Mouse (Mus musculus) cerebellum, adult 9-11 months (tissue): ENCODE data around the gene Tnrc6b.
"Not testable (repeated sequence)": the region's sequence is repeated elsewhere in the genome, so short reads cannot be mapped to it uniquely, and the experiment has no call there.

Source experiments
- DNase-seq: peaks from one replicate; pipeline ENCODE4 v3.0.0; 2022

Gene Tnrc6b

DNA sequence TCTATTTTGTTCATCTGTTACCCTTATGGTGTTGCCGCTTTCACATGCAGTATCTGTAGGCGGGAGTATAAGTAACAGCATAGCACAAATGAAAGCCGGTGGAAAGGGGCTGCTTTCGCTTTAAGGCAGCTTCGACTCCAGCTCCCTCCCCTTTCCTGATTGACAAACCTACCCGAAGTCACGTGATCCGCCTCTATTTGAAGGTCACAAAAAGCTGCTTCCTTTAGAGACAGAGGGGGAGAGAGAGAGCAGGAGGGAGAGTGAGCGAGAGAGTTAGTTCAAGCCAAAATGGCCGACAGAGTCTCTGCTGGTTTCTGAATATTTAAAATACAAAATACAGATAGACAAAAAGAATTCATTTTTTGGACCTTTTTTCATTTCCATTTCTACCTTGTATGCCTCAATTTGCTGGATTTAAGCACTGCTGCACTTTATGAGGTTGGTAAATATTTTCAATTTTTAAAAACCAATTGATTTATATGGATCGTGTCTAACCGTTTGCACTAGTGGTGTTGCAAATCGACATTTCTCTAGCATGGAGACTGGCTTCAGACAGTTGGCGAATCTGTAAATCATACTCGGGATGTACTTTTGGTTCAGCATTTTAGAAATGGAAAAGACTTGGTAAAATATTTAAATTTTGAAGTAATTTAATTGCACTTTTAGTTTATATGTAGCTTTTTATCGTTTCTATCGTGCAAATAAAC is 87.4 kb downstream of the Tnrc6b start:
- DNase-seq, result peak; percentile 94

DNA sequence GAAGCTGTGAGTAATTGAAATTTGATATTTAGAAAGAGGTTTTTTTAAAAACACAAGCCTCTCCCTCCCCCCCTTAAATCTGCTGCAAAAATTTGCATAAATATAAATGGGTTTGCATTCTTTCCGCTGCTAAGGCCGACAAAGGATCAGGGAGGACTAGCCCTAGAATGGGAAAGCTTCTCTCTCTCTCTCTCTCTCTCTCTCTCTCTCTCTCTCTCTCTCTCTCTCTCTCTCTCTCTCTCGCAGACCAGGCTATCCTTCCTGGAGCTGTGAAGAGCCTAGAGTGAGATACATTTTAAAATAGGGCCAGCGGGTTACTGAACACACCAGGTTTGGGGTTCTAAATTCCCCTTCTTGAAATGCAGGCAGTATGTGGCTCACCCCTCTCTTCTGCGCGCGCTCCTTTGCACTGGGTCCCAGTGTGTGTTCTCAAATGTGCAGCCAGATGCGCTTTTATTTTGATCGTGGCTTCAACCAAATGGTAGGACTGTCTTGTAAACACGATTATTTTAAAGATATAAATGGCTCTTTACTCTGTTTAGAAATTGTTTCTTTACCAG is 88.0 kb downstream of the Tnrc6b start:
- peak; percentile 44 for DNase-seq

DNA sequence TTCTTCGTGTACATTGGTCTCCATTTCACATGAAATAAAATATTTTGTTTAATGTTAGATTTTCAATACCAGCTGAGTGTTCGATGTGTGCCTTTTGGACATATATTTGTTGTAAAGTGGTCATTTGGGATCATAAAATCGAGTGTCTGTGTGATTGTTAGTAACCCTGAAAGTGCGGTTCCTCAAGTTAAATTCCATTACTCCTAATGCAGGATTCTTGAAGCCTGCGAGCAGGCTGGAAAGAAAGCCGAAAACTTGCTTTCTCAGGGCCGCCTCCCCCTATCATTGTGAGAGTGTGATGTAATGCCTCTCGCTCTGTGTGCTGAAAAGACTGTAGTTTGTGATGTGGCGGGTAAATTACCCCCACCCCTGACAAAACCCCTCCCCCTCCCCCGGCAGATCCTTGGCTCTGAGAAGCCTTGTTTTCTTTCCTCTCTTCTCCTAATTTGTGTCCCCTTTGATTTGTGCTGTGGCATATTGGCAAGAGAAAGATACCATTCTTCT is 88.6 kb downstream of the Tnrc6b start:
- DNase-seq, result peak; percentile 48

DNA sequence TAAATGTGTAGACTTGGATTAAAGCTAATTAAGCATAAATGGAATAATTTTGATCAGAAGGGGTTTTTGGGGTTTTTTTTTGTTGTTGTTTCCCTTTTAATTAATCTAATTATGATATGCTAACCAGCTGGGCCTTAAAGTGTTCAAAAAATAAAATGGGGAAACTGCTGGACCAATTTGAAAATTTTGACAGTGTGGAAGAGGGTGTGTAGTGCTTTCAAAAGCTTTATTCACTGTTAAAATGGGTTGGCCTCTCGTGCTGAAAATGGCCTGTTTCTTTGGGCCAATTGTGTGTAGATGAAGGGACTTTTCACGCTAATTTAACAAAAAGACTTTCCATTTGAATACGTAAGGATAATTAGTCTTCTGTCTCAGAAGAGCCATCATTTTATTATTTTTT is 89.1 kb downstream of the Tnrc6b start:
- no peak for DNase-seq

DNA sequence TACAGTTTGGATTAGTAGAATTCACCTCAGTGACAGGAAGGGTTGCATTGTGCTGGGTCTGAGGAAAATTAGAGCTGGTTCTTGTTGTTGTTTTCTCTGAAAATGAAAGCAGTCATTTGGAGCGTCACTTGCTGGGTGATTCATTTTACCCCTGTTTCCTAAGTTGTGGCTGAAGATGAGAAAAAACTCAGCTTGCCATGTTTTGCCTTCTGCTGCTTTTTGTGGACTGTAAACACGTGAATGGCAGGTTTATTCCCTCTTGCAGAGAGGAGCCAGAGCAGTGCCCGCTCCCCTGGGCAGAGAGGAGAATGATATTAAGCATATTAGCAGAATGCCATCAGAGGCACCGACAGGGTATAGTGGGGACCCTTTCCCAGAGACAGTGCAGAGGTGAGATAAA is 89.7 kb downstream of the Tnrc6b start:
- DNase-seq, result no peak

DNA sequence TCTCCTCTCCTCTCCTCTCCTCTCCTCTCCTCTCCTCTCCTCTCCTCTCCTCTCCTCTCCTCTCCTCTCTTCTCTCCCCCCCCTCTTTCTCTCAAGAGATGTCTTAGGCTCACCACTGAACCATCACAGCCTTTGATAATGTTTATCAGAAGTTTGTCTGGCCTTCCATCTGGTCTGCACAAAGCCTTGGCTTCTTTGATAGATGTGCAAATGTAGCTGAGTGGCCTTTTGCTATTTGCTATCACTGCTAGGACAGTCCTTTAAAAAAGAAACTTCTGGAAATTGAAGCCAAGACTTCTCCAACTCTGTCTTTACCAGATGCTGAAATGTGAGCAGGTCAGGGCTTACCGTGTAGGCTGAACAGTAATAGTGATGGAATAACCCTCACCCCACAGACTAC is 90.5 kb downstream of the Tnrc6b start:
- no peak for DNase-seq

DNA sequence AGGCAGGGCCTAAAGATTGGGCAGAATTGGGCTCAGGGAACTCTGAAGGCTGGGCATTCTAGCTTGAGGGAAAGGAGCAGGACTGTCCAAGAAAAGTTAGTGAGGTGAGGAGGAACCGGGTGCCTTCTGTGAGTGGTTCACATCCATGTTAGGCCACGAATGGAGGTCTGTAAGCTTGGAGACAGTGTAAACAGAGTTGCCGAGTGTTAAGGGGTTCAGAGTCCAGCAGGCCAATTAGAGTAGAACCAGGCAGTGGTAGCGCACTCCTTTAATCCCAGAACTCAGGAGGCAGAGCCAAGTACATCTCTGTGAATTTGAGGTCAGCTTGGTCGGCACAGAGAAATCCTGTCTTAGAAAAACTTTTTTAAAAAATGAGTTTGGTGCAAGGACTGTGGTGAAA is 96.0 kb downstream of the Tnrc6b start:
- DNase-seq, result no peak

DNA sequence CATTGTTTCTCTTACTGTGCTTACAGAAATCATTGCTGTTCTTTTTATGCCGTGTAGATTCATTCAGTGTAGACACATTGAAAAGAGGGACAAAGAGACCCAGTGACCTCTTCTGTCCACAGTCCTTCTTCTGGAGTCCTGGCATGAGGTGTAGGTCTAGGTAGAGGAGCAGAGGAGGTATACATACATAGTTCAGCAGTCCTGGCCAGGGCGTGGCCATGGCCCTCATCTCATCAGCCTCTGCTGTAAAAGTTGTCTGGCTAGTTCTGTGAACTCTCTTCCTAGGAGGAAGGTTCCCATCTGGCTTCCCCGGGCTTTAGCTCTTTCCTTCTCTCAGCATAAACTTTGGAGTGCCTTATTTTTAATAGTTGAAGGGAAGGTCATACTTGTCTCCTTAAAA is 99.1 kb downstream of the Tnrc6b start:
- DNase-seq, result no peak

DNA sequence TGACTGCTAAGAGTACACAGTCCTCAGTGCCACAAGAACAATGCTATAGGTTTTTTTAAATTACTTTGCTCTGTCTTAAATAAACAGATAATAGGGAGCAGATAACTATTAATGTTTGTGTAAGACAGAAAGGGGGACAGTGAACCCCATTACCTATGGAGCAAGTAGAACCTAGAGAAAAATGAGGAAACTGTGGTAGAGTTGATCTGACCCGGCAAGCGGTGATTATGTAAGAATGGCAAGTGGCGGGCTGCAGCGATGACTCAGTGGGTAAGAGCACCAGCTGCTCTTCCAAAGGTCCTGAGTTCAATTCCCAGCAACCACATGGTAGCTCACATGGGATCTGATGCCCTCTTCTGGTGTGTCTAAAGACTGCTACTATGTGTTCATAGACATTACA is 101.7 kb downstream of the Tnrc6b start:
- DNase-seq, result no peak

DNA sequence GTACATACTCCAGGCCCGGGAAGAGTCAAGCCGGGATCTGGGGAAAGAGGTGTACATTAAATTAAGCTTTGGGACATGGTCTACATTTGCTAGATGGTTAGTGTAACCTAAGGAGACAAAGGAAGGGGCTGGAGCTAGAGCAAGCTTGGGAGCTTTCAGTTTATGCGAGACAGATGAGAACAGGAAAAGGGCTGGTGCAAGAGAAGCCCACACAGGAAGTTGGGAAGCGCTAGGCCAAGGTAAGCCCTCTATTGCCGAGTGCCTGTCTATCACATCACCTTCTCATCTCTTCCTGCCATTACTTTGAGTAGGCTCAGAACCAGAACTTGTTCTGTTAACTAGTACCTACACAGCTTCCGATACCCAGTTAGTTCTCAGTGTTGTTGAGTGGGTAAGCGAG is 103.7 kb downstream of the Tnrc6b start:
- DNase-seq, result no peak

DNA sequence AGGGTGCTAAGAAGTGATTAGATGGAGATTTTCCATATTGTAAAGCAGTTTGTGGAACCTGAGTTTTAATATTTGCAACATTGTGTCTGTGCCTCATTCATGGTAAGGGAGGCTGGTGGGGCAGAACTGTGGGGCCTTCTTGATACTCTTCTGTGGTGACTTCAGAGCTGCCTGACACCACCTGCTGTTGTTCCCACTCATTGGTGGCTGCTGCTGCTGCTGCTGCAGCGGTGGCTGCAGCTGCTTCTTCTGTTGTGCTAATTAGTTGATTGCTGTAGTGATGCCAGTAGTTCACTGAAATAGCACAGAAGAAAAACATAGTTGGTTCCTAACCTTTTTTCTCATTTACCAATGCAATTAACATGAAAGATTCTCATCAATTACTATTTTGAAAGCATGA is 111.2 kb downstream of the Tnrc6b start:
- DNase-seq, result no peak

DNA sequence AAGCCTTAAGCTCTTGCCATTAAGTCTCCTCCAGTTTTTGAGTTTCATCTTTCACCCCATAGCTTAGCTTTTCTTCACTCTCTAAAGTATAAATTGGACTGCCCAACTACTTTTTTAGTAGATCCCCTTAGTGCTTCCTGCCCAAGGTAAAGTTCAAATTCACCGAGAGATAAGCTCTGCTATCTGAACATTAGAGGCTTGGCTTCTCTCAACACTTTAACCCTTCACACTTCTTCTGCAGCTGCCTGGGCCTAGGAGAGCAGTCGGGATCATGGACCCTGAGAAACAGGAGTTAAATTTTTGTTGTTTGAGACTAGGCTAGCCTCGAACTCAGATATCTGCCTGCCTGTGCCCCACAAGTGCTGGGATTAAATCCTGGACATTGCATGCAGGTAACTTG is 120.1 kb downstream of the Tnrc6b start:
- no peak for DNase-seq

DNA sequence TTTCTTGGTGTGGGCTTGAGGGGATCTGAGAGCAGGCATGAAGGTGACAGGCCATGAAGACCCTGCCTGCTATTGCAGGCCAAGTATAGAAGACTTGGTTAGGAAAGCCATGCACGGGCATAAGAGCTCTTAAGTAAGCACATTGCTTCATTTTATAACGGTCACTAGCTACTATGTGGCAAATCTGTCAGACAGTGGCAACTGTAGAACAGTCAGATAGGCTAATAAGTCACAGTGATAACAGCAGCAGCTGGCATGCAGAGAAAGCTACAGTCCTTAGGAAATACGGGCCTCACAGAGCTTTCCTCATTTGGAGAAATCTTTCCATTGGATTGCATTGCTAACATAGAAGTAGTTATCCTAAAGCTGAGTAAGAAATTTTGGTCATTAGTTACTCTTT is 121.7 kb downstream of the Tnrc6b start:
- no peak for DNase-seq

DNA sequence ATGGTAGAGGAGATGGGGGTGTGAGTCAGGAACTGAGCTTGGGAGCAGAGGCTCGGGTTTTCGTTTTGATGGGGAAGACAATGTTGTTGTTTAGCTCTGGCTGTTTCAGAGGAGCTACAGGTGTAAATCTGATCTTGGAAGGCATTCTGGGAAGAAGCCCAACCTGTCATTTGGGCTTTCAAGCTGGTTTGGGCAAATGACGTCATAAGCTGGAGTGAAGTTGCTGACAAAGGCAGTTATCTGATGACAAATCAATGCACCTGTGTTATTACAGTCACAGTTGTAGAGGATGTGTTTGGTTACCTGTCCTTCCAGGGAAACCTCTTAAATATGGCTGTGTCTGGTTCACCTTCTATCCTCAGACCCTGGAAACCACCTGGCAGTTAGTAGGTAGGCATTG is 125.1 kb downstream of the Tnrc6b start:
- no peak for DNase-seq

DNA sequence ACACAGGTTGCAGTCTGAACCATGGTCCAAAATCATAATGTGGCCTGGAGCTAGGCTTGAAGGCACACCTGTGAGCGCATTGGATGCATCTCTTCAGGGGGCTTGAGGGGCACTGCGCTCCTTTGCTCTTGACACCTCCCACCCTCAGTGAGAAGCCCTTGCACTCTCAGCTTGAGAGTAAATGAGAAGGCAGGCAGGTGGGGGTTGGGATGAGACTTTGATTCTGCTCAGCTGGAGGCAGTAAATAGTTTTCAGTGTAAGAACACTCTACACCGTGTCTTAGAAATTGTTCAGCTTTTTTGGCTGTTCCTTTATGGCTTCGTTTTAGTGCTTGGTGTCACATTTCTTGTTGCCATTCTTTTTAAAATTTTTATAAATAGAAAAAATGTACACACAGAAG is 127.7 kb downstream of the Tnrc6b start:
- DNase-seq, result no peak

DNA sequence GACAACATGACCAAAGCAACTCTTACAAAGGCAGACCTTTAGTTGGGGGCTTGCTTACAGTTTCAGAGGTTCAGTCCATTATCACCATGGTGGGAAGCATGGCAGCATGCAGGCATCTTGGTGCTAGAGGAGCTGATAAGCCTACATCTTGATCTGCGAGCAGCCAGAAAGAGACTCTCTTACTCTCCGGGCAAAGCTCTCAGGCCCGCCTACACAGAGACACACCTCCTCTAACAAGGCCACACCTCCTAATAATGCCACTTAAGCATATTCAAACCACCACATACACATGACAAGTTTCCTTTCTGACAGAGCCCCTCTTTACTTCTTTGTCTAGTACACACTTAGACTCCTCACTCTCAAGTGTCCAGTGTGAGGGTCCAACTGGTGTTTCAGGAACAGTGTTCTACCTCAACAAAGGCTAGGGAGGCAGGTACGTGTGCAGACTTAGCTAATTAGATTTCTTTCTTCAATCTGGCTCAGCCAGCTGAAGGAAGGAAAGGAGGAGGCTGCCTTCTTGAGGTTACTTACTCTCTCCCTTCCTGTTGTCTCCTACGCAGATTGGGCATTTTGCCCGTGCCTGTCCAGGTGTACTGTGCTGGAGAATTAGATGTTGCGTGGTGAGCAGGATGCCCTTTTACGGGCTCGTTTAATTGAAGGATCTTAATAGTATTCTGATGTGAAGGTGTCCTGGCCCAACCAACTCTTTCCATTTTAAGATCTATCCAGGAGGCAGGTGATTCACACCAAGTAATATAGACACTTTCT is 128.7 kb downstream of the Tnrc6b start:
- no peak for DNase-seq

DNA sequence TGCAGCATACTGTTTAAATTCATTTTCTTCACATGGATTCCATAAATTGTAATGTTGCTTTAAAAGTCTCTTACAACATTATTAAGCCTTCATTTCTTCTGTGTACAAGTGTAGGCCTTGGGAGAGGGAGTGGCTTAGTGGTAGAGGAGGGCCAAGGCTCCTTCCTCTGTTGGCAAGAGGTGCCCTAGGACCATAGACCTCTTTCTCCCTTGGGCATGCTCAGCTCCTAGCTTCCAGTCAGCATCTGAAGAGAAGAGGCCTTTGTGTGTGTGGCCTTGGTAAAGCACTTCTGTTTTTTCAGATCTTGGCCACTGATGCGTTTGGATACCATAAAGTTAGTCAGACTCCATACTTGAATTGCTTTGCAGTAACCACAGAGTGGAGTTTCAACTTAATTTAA is 133.1 kb downstream of the Tnrc6b start:
- no peak for DNase-seq

DNA sequence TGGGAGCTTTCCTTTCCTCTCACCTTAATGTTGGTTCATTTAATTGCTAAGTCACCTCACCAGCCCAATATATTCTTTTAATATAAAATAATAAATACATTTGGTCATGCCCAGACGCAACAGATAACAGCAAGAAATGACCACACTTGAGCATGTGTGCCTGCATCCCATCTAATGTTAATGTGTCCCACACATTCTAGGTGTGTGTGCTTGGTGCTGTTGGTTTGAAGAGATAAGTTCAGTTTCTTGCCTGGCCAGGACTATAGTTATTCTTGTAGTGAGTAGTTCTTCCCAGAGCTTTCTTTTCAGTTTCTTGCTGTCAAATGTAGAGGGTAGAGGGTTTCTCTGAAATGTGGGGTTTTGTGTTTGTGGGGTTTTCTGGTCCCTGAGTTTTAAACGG is 133.8 kb downstream of the Tnrc6b start:
- no peak for DNase-seq

DNA sequence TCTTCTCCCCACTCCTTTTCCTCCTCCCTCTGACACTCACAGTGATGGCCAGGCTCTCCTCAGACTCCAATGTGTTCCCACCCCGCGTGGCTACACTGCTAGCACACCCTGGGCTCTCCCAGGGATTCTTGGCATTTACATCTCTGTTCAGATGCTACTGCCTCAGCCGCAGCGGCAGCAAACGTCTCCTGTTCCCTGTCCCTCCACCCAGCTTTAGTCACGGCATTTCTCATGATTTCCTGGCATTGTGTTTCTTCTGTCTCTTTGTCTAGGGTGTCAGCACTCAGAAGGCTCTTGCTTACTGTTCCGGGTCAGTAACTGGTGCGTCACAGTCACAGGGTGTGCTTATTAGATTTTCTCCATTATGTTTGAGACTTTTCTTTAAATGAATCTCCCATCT is 138.9 kb downstream of the Tnrc6b start:
- DNase-seq, result peak; percentile 38

DNA sequence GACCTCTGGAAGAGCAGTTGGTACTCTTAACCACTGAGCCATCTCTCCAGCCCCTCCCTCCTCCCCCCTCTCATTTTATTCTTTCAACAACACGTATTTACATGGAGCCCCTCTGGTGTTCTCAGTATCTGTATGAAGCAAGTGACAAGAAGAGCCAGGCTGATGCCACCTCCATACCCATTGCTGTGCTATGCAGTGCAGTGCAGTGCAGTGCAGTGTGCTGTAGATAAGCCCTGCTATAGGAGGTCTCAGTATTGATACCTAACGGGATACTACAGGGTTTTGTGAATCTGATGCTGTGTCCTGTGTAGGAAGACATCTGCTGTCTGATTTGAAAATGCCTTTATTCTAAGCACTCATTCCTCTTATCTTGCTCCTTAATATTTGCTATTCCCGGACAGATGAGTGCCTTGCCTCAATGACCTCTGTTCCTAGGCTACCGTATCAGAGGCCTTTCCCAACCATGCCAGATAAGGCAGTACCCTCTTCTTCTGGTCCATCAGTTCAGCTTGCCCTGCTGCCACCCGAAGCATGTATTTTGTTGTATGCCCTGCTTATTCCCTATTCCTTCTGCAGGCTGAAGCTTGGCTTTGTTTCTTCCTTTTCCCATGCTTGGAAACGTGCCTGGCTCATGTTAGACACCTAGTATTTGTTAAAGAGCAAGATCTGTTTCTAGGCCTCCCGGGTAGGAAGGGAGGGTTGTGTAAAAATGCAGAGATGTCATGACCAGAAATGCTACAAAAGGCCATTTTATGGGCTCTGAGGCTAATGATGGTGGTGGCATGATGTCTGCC is 139.8 kb downstream of the Tnrc6b start:
- peak; percentile 47 for DNase-seq

DNA sequence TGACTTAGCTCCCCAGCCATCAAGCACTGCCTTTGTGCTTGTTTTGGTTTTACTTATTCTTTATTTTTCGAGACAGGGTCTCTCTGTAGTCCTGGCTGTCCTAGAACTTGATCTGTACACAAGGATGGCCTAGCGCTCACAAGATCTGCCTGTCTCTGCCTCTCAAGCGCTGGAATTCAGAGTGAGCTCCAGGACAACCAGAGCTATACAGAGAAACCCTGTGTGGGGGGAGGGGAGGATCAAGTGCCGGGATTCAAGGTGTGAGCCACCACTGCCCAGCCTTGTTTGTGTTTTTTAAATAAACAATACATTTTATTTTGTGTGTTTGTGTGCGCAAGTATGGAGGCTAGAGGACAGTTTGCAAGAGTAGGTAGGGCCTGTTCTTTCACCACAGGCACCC is 141.0 kb downstream of the Tnrc6b start:
- no peak for DNase-seq

DNA sequence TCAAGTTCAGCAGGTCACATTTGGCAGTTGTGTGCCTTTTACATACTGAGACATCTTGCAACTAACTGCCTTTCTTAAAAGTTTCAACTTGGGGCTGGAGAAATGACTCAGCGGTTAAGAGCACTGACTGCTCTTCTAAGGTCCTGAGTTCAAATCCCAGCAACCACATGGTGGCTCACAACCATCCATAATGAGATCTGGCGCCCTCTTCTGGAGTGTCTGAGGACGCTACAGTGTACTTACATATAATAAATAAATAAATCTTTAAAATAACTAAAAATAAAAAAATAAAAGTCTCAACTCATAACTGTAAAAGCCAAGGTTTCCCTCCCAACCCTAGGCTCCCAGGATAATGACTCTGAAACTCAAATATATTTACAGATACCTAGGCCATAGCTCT is 141.4 kb downstream of the Tnrc6b start:
- DNase-seq, result not testable (repeated sequence)

DNA sequence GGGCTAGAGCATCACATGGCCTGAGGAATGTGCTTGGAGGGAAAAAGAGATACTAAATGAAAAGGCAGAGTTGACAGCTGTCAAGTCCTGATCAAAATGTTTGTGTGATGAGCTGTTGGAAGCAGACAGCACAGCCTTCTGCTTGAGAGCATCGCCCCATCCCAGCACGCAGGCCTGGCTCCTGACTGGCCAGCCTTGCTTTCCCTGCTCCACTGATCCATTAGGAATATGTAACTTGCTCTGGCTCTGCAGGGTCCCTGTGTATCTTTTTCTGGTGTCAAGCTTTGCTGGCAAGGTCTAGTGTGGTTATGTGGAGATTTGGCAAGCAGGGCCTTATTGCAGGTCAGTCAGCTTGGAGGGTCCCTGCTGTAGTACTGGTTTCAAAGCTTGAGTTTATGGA is 148.3 kb downstream of the Tnrc6b start:
- DNase-seq, result no peak
